8 mouse cellular contexts compared by ENCODE assay signal in genomic region chr11:50238324-50238723, GRCm38 (mm10). TPM values are rescaled to one million over a fixed set of nuclear protein-coding genes. Genes with fewer than 3 reads are reported as not detected.
A peak's percentile ranks its signal among the peaks of the same experiment; 100 is the strongest.
DNase-seq lines count a peak whose midpoint lies in the region; ATAC-seq and TF ChIP-seq lines count a peak whose summit lies in the region.

Ltc4s (minus strand) TSS chr11:50238616.

- DNase-seq in neural tube, embryonic 11.5 days (ENCODE audit: low spot score): no peak
- DNase-seq in neural tube, embryonic 10.5 days (ENCODE audit: extremely low spot score, low spot score): no peak
- no peak for DNase-seq in hindbrain, postnatal 0 days (ENCODE audit: low spot score)
- no peak for DNase-seq in gastrocnemius, postnatal 25 days
- DNase-seq in retina, postnatal 1 day: no peak

- H3K4me3 ChIP-seq in neural tube, embryonic 11.5 days (ENCODE audit: low read depth, low read length): no peak within 1 kb of the TSS; the same call in 1 of the 2 replicates
- H3K4me3 ChIP-seq in hindbrain, postnatal 0 days (ENCODE audit: low read length): peak within 1 kb of the TSS; percentile 49
- H3K4me3 ChIP-seq in macrophage (ENCODE audit: inconsistent target): peak within 1 kb of the TSS; percentile 29

- no peak within 1 kb of the TSS for H3K27ac ChIP-seq in neural tube, embryonic 11.5 days (ENCODE audit: low read depth, low read length)
- H3K27ac ChIP-seq in hindbrain, postnatal 0 days: no peak within 1 kb of the TSS
- peak within 1 kb of the TSS; percentile 58 for H3K27ac ChIP-seq in macrophage

- ATAC-seq in neural tube, embryonic 11.5 days (ENCODE audit: insufficient read depth, low FRiP score, low TSS enrichment): no peak
- ATAC-seq in erythroblast, adult 5-6 weeks (replicated peaks; ENCODE audit: low FRiP score, poor library complexity, severe bottlenecking): 0 out of 2 replicates have a peak, but pooled peaks have one; percentile 24
- ATAC-seq in hindbrain, postnatal 0 days: no peak
- ATAC-seq in inflammation-experienced regulatory T-cells, adult 6 months: no peak

- no peaks in the 10 kb centered on the region for H3K79me2 ChIP-seq in macrophage (ENCODE audit: inconsistent target)

- 0 out of 2 replicates have a peak, but pooled peaks cover 2% of the 10 kb centered on the region for H3K4me1 ChIP-seq in neural tube, embryonic 11.5 days (ENCODE audit: control insufficient read depth, insufficient read depth, low read length)
- peaks cover 4% of the 10 kb centered on the region; the same call in 1 of the 2 replicates for H3K4me1 ChIP-seq in hindbrain, postnatal 0 days (ENCODE audit: insufficient read depth, low read length)

- H3K9ac ChIP-seq in neural tube, embryonic 11.5 days (ENCODE audit: low read length): no peak within 1 kb of the TSS
- H3K9ac ChIP-seq in hindbrain, postnatal 0 days (replicated peaks; ENCODE audit: low read length): peak within 1 kb of the TSS; percentile 45; the same call in 1 of the 2 replicates

- H3K27me3 ChIP-seq in neural tube, embryonic 11.5 days (ENCODE audit: control insufficient read depth, insufficient read depth, low read length): peaks cover 16% of the 10 kb centered on the region
- no peaks in the 10 kb centered on the region for H3K27me3 ChIP-seq in hindbrain, postnatal 0 days (ENCODE audit: insufficient read depth, low read length)

- no peak for TF ChIP-seq CTCF in hindbrain, postnatal 0 days (IDR thresholded peaks at IDR 0.05; ENCODE audit: low read depth)

- peak within 1 kb of the TSS; percentile 83 for H3K4me2 ChIP-seq in neural tube, embryonic 11.5 days (ENCODE audit: low read depth)
- H3K4me2 ChIP-seq in hindbrain, postnatal 0 days (ENCODE audit: low read depth, low read length): peak within 1 kb of the TSS; percentile 77

- peaks cover 2% of the 10 kb centered on the region; the same call in 1 of the 2 replicates for H3K36me3 ChIP-seq in neural tube, embryonic 11.5 days (ENCODE audit: control insufficient read depth, insufficient read depth, low read length)
- H3K36me3 ChIP-seq in hindbrain, postnatal 0 days (ENCODE audit: insufficient read depth, low read length): peaks cover 23% of the 10 kb centered on the region
- H3K36me3 ChIP-seq in macrophage (ENCODE audit: inconsistent target): peaks cover 17% of the 10 kb centered on the region

- no peaks in the 10 kb centered on the region for H3K9me3 ChIP-seq in neural tube, embryonic 11.5 days (ENCODE audit: control insufficient read depth, low read length)
- H3K9me3 ChIP-seq in hindbrain, postnatal 0 days (ENCODE audit: low read length): no peaks in the 10 kb centered on the region

- 33% methylated on average over 10 of the region's 10 CpGs for WGBS in neural tube, embryonic 11.5 days
- WGBS in hindbrain, postnatal 0 days: 52% methylated on average over 10 of the region's 10 CpGs
- 5% methylated on average over 10 of the region's 10 CpGs for WGBS in macrophage (ENCODE audit: missing documents)

RNA-seq across cellular contexts. Expression of gene Ltc4s, which starts in this region (rescaled TPM):
- 0.64 and 1.2 TPM in 2 replicates for polyA plus RNA-seq in neural tube, embryonic 11.5 days (2014; fragmentation: Nextera tagmentation; extraction: Ambion mirVana)
- not detected in 2 replicates for total RNA-seq in erythroblast, adult 5-6 weeks (2015; ENCODE audit: low replicate concordance)
- 2.2 TPM in 1 of 2 replicates, not detected in the other for total RNA-seq in erythroblast, adult 5-6 weeks (2017; ENCODE audit: low replicate concordance)
- total RNA-seq in hindbrain, postnatal 0 days (2014; rRNA removed): 4.0 and 6.8 TPM in 2 replicates
- 5.9 and 7.1 TPM in 2 replicates for polyA plus RNA-seq in hindbrain, postnatal 0 days (2015; fragmentation: Nextera tagmentation; extraction: Ambion mirVana)
- 1 to 10 TPM in 16 of 26 experiments, not detected in 10; 1.1 to 9.0 (median 4.6) TPM for total RNA-seq in macrophage (2018; cell fraction: chromatin; rRNA removed)
- 10 to 100 TPM in 12 of 26 experiments, 1 to 10 TPM in 13, under 1 TPM in 1; 0.96 to 18.9 (median 6.4) TPM for total RNA-seq in macrophage (2018; cell fraction: cytosol; rRNA removed)
- 10 to 100 TPM in 10 of 26 experiments, 1 to 10 TPM in 12, not detected in 4; 1.2 to 17.6 (median 8.1) TPM for total RNA-seq in macrophage (2018; cell fraction: nucleus; rRNA removed)
- polyA plus RNA-seq in macrophage (2018): 6.5 to 23.2 TPM (median 6.5 TPM) in 3 replicates
- total RNA-seq in gastrocnemius, postnatal 25 days (2021): 1 to 10 TPM; 2.9 to 3.7 TPM
- not detected for polyA plus RNA-seq in inflammation-experienced regulatory T-cells, adult 6 months (2017; shearing (Covaris generic))
